Mouse (Mus musculus) olfactory bulb, adult 2 months (tissue): ENCODE data around the gene Akt1.

Experiments used
- CTCF ChIP-seq: fragments of 200-500 bp; IDR thresholded peaks from 2 replicates; pipeline ENCODE4 v1.5.1; 2012; ENCODE audit warnings: low read depth, mild to moderate bottlenecking, low read length, moderate library complexity; ENCODE audit not compliant: insufficient read depth
- POLR2A ChIP-seq: fragments of 200-500 bp; IDR thresholded peaks from 2 replicates; pipeline ENCODE4 v1.6.1; 2012; ENCODE audit warnings: mild to moderate bottlenecking, low read depth, low read length, moderate library complexity; ENCODE audit not compliant: insufficient read depth

DNA sequence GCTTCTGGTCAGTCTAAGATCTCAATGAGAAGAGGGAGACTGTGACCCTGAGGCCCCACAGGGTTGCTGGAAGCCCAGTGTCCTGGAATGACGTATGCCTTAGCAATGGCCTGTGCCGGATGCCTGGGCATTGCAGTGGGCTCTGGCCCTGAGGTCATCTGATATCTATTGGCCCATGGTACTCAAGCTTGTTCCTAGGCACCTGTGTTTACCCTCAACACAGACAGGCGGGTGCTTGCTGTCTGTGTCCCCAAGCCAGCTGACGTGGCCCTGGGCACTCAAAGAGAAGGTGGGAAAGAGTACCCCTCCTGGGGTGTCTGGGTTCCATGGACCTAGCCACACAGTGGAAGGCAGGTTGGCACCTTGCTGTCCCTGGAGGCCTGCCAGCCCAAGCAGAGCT lies 49.0 kb downstream of the Akt1 start:
- TF ChIP-seq CTCF (no peak), POLR2A (no peak)
